Mouse (Mus musculus): Measurements from ENCODE around the gene Scp2. TPM values are rescaled to one million over a fixed set of nuclear protein-coding genes. Genes with fewer than 3 reads are reported as not detected.

Gene Scp2
- total and polyA plus RNA-seq, 3 experiments, result 65.8 to 84.4 TPM; not detected in 1

DNA sequence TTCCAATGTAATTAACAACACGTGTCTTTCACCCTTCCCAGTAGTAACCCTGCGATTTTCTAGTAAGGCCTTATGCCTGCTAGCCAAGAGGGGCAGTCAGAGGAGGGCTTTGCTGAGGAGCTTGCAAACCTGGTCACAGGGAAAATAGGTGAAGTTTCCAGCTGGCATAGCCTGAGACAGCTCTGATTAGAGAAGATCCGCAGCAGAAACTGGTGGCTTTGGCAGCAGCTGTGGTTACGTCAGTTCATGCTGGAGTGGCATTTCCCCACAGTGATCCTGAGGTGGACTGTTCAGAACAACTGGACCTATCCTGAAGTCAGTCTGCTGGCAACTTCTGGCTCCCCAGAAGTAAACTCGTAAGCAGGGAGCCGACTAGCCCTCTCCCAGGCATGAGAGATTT, 23.3 kb upstream of the Scp2 start:
- DNase-seq (ENCODE audit: low read depth, low spot score), result no peak
- H3K4me1 ChIP-seq (ENCODE audit: control insufficient read depth in 1 of 2, insufficient read depth in 2 of 2, low read length in 2 of 2), result no peaks in the 10 kb centered on the region
- no peaks in the 10 kb centered on the region for H3K79me2 ChIP-seq (ENCODE audit: control insufficient read depth, insufficient read depth, low read length, poor library complexity)
- TF ChIP-seq BHLHE40 (IDR thresholded peaks at IDR 0.05; ENCODE audit: borderline replicate concordance, low read depth, low read length), result no peak
- TF ChIP-seq CHD2 (IDR thresholded peaks at IDR 0.05; ENCODE audit: low read length), result no peak
- TF ChIP-seq ETS1 (IDR thresholded peaks at IDR 0.05; ENCODE audit: low read depth, low read length), result no peak
- TF ChIP-seq TAL1 (IDR thresholded peaks at IDR 0.05; ENCODE audit: low read length), result no peak
- TF ChIP-seq UBTF (IDR thresholded peaks at IDR 0.05; ENCODE audit: borderline replicate concordance, insufficient read depth, low read depth, low read length), result no peak
- TF ChIP-seq ZNF384 (IDR thresholded peaks at IDR 0.05; ENCODE audit: low read depth, low read length), result no peak
- no peak for TF ChIP-seq MYC (IDR thresholded peaks at IDR 0.05; ENCODE audit: low read depth, low read length)
- no peak for TF ChIP-seq TBP (IDR thresholded peaks at IDR 0.05; ENCODE audit: low read depth, low read length)
- TF ChIP-seq MAFK (IDR thresholded peaks at IDR 0.05; ENCODE audit: borderline replicate concordance, low read depth, low read length), result no peak
- no peak for TF ChIP-seq SMC3 (IDR thresholded peaks at IDR 0.05; ENCODE audit: low read depth, low read length)
- no peak for TF ChIP-seq USF1 (IDR thresholded peaks at IDR 0.05; ENCODE audit: low read depth, low read length)
- TF ChIP-seq MXI1 (IDR thresholded peaks at IDR 0.05; ENCODE audit: low read depth, low read length), result no peak
- no peak for TF ChIP-seq NELFE (IDR thresholded peaks at IDR 0.05; ENCODE audit: low read depth, low read length)
- TF ChIP-seq GATA1 (IDR thresholded peaks at IDR 0.05; ENCODE audit: low read depth, low read length), result no peak
- no peaks in the 10 kb centered on the region for H3K9me3 ChIP-seq (replicated peaks; ENCODE audit: insufficient read depth, low read length)
- H3K9ac ChIP-seq (ENCODE audit: control insufficient read depth, low read depth, low read length, poor library complexity, severe bottlenecking), result no peak overlapping the region
- H3K27me3 ChIP-seq (ENCODE audit: control insufficient read depth in 1 of 2, insufficient read depth in 2 of 2, low read length in 2 of 2), result peaks cover 2 to 4% of the 10 kb centered on the region in 2 experiments
- no peak overlapping the region for H3K27ac ChIP-seq (ENCODE audit: control insufficient read depth, low read depth, low read length)
- H3K36me3 ChIP-seq (ENCODE audit: control insufficient read depth in 1 of 2, insufficient read depth in 2 of 2, low read length in 2 of 2), result no peaks in the 10 kb centered on the region
- no peak overlapping the region for H3K4me3 ChIP-seq (ENCODE audit: control insufficient read depth in 1 of 2, insufficient read depth in 1 of 2, low read depth in 2 of 2, low read length in 2 of 2)

DNA sequence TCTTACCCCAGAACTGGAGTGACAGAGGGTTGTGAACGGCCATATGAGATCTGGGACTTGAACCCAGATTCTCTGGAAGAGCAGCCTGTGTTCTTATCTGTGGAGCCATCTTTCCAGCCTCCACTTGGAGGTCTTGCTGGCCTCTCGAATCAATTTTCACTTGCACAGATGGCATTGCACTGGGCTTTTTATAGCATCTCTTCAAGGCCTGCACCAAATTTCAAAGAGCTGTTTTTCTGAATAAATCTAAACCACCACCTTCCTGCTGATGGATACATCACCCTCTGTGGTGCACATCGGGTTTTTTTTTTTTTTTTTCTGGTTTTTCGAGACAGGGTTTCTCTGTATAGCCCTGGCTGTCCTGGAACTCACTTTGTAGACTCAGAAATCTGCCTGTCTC, 22.1 kb upstream of the Scp2 start:
- H3K4me3 ChIP-seq (ENCODE audit: control insufficient read depth in 1 of 2, insufficient read depth in 1 of 2, low read depth in 2 of 2, low read length in 2 of 2), result no peak overlapping the region
- H3K79me2 ChIP-seq (ENCODE audit: control insufficient read depth, insufficient read depth, low read length, poor library complexity), result no peaks in the 10 kb centered on the region
- no peaks in the 10 kb centered on the region for H3K4me1 ChIP-seq (ENCODE audit: control insufficient read depth in 1 of 2, insufficient read depth in 2 of 2, low read length in 2 of 2)
- no peak overlapping the region for H3K27ac ChIP-seq (ENCODE audit: control insufficient read depth, low read depth, low read length)
- no peak overlapping the region for H3K9ac ChIP-seq (ENCODE audit: control insufficient read depth, low read depth, low read length, poor library complexity, severe bottlenecking)
- no peak for DNase-seq (ENCODE audit: low read depth, low spot score)
- no peaks in the 10 kb centered on the region for H3K36me3 ChIP-seq (ENCODE audit: control insufficient read depth in 1 of 2, insufficient read depth in 2 of 2, low read length in 2 of 2)
- H3K9me3 ChIP-seq (replicated peaks; ENCODE audit: insufficient read depth, low read length), result no peaks in the 10 kb centered on the region
- H3K27me3 ChIP-seq (ENCODE audit: control insufficient read depth in 1 of 2, insufficient read depth in 2 of 2, low read length in 2 of 2), result peaks cover 0 to 4% of the 10 kb centered on the region in 2 experiments
- TF ChIP-seq CHD2 (IDR thresholded peaks at IDR 0.05; ENCODE audit: low read length) (no peak), NELFE (IDR thresholded peaks at IDR 0.05; ENCODE audit: low read depth, low read length) (no peak), BHLHE40 (IDR thresholded peaks at IDR 0.05; ENCODE audit: borderline replicate concordance, low read depth, low read length) (no peak), ZNF384 (IDR thresholded peaks at IDR 0.05; ENCODE audit: low read depth, low read length) (no peak), MXI1 (IDR thresholded peaks at IDR 0.05; ENCODE audit: low read depth, low read length) (no peak), EP300 (IDR thresholded peaks at IDR 0.05; ENCODE audit: low read depth in 1 of 2, low read length in 2 of 2) (no peak), ETS1 (IDR thresholded peaks at IDR 0.05; ENCODE audit: low read depth, low read length) (no peak), GATA1 (IDR thresholded peaks at IDR 0.05; ENCODE audit: low read depth, low read length) (no peak), POLR2AphosphoS5 (IDR thresholded peaks at IDR 0.05; ENCODE audit: borderline replicate concordance, low read depth, low read length) (no peak), MYC (IDR thresholded peaks at IDR 0.05; ENCODE audit: low read depth, low read length) (no peak), ZMIZ1 (IDR thresholded peaks at IDR 0.05; ENCODE audit: low read depth, low read length) (no peak), ELF1 (IDR thresholded peaks at IDR 0.05; ENCODE audit: low read depth, low read length) (no peak), ZKSCAN1 (IDR thresholded peaks at IDR 0.05; ENCODE audit: low read depth, low read length) (no peak), CHD1 (IDR thresholded peaks at IDR 0.05; ENCODE audit: low read depth, low read length) (no peak)

All from MEL (cell line).